Mouse (Mus musculus) retina, postnatal 7 days (tissue): ENCODE measurements around the gene Tmem63a.
"Not testable (repeated sequence)": the region's sequence is repeated elsewhere in the genome, so short reads cannot be mapped to it uniquely, and the experiment has no call there.

Source experiments
- DNase-seq: peaks from one replicate; pipeline ENCODE4 v3.0.0-alpha.2; 2012; ENCODE audit warnings: low read depth, low spot score

Tmem63a gene

DNA sequence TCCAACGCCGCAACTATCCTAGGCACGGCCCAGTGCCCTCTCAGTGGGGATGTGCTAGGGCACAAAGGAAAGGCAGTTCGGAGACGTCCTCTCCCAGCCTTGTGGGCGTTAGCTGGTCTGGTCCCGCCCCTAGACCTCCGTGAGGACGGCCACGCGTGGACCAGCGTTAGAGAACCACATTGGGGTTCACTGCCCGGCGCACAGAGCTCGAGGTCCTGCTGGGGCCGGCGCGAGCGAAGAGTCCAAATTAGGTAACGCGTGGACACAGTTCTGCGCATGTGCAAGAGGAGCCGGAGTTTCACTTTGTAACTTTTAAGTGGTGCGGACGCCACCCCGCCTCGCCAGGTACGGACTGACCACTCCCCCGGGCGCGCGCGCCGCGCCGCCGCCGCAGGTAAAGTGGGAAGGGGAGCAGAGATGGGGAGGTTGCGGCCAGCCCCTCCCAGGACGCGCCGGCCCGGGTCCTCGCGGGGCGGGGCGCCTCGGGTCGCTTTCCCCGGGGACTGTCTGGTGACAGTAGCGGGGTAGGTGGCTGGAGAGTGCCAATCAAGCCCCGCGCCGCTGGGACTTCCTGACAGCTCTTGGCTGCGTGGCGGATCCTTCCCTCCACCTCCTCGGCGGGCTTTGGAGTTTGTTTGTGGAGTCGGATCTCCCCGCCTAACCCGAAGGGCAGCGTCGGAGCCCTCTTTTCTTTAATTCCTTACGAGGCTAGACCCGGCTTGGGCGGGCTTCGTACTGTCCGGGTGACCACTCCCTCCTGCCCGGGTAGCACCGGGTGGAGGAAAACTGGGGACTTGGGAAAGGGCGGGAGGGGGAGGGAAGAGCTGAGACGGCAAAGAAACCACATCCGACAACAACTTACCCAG lies at the start of gene Tmem63a:
Gene Tmem63a, plus strand, starts transcription at position 179 of the 866 bp plus-strand sequence.
- DNase-seq = peak; percentile 20

DNA sequence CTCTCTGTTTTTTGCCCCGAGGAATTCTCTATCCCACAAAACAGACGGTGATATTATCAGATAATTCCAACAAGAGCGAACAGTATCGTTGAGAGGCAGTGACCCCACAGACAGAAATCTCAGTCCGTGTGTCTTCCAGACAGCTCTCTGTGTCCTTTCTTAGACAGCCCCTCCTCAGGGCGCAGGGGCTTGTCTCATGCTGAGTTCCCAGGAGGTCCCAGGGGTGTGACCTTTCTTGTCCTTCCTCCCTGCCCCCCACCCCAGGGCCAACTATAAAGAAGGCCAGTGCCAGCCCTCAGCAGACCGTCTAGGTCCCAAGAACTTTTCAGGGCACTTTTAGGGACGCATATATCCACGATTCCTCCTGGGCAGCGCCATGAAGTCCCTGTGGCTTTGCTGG lies 49.3 kb upstream of the Tmem63a start, which contains the start of gene Lefty2:
Gene Lefty2, plus strand, starts transcription at position 301 of the 400 bp plus-strand sequence.
- no peak for DNase-seq

DNA sequence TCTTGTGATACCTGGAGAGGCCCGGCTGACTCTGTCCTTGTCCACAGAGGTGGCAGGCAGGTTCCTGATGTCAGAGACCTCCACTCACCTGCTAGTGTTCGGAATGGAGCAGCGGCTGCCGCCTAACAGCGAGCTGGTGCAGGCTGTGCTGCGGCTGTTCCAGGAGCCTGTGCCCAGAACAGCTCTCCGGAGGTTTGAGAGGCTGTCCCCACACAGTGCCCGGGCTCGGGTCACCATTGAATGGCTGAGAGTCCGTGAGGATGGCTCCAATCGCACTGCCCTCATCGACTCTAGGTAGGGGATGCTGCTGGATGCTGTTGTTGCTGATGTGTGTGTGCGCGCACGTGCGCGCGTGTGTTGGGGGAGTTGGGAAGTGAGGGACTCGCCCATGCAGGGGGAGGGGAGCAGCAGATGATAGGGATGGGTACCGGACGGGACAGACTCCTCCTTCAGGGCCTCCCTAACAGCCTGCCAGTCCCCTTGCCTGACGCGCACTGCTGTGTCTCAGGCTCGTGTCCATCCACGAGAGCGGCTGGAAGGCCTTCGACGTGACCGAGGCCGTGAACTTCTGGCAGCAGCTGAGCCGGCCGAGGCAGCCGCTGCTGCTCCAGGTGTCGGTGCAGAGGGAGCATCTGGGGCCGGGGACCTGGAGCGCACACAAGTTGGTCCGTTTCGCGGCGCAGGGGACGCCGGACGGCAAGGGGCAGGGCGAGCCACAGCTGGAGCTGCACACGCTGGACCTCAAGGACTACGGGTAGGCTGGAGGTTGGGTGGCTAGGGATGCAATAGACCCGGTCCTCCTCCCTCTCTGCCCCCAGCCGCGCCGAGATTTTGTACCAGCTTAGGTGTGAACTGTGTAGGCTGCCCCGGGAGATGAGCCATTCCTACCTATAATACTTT lies 47.8 kb upstream of the Tmem63a start:
- not testable (repeated sequence) for DNase-seq

DNA sequence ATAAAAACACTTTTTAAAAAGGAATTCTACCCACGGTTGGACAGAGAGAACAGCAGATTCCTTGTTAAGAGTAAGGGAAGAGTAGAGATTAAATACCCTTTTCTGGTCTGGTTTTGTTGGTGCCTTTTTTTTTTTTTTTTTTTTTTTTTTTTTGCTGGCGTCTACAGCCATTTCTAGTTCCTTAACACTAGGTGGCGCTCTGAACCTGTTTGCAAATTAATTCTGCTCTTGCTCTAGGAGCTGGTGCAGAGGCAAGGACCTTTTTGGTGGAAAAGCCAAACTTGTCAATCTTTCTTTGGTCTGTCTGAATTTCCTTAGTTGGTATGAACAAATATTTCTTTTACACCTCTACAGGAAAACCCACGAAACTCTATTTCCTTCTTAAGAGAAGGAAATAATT lies 41.0 kb upstream of the Tmem63a start:
- DNase-seq = peak; percentile 46

DNA sequence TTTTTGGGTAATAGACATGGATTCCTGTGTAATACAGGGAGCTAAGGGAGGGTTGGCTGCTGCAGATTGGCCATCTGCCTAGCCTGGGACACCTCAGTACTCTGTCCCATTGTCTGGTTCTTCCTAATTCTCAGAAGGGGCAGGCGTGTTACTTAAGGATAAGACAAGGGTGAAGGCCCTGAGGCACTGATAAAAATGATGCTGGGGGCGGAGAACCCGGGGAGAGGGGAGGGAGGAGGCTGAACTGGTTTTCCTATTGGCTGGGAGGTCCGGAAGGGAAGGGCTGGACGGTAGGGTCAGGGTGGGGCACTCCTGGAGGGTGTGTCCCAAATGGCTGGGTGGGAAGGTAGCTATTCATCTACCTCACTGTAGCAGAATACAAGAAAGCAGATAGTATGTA lies 39.2 kb upstream of the Tmem63a start:
- no peak for DNase-seq

GRCm38 (mm10) chr1:180903666-180904038 lies 38.5 kb upstream of the Tmem63a start:
- DNase-seq = no peak

- peak; percentile 86 for DNase-seq
Observed at GRCm38 (mm10) chr1:180904039-180904814, 37.9 kb upstream of the Tmem63a start, which contains the start of gene Pycr2. Pycr2 (plus strand) TSS chr1:180904293.

DNA sequence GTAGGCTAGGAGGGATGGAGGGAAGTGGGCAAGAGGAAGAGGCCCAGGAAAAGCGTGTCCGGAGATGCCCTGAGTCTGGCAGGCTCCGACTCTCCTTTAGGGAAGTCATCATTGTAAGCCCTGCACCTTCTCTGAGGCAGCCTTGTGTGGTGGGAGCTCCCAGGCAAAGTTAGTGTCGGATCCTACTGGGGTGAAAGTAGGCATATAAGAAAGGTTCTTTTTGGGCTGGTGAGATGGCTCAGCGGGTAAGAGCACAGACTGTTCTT lies 37.4 kb upstream of the Tmem63a start:
- DNase-seq = no peak

- no peak for DNase-seq
Observed at GRCm38 (mm10) chr1:180905307-180905706, 36.8 kb upstream of the Tmem63a start.

- DNase-seq = no peak
Observed at GRCm38 (mm10) chr1:180905876-180906275, 36.3 kb upstream of the Tmem63a start.

DNA sequence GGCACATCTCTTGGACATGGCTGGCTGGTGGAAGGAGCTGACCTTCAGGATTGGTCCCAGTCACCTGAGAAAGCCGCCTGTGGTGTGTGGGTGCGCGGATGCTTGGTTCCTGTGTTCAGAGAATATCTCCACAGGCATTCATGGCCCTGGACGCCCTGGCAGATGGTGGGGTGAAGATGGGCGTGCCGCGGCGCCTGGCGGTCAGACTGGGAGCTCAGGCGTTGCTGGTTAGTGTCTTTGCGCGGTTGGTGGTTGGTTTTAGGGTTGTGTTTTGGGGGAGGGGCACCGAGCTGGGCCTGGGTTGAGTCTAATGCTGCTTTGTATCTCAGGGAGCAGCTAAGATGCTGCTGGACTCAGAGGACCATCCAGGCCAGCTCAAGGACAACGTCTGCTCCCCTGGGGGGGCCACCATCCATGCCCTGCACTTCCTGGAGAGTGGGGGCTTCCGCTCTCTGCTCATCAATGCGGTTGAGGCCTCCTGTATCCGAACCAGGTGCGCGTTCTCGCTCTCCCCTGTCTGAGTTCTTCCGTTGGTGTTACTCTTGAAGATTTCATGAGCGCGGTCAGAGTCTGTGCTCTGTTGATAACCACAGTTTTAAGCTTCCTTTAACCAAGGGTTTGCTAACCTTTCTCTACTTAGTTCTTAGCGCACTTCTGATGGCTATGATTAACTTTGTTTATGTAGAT lies 35.5 kb upstream of the Tmem63a start:
- DNase-seq = no peak

GRCm38 (mm10) chr1:180911138-180911537 lies 31.0 kb upstream of the Tmem63a start:
- no peak for DNase-seq

GRCm38 (mm10) chr1:180911653-180912287 lies 30.4 kb upstream of the Tmem63a start:
- DNase-seq = no peak

DNA sequence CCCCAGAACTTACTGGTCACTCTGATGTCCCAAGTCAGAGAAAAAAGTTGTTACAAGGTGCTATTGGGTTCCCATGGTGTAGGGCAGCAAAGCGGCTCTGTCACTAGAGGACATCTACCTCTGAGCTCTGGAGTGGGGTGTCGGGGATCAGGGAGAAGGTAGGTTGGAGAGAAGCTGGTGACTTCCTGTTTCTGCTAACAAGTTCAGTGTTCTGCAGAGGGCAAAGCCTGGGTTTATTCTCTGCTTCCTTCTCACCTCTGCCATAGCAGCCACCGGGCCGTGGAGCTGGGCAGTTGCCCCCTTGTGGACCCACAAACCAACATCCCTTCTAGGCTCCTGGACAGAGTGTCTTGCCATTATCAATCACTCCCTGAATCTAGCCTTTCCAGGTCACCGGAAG lies 29.4 kb upstream of the Tmem63a start:
- no peak for DNase-seq

DNA sequence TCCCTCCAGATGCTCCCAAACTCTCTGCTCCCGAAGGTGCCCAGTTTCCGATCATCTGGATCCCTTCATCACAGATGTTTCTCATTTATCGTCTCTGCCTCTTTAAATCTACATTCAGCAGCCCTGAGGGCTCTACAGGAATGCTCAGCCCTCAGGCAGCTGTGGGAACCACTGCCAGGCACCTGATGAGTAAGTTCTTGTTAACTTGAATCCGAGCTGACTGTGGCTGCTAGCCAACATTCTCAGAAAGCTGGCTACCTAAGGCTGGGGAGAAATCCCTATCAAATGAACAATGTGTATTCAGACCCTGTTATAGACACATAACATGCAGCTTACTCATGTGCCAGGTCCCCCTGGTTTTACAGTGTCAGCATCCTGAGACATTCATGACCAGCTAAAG lies 28.3 kb upstream of the Tmem63a start:
- DNase-seq = no peak

DNA sequence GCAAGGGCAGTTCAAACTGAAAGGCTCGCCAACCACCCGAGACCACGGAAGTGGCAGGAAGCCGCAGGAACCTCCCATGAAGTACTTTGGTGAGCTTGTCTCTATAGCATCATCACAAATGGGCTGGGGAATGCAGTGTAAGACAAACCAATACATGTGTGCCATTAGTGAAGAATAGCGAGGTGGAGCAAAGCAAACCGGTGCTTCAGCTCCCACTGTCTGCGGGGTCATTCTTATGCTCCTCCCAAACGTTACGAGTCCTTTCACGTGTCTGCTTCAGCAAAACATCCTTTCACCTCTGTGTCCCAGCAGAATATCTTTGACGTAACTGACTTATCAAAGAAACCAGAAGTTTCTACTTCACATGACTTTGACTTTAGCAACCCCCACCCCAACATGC lies 25.7 kb upstream of the Tmem63a start:
- DNase-seq = no peak

GRCm38 (mm10) chr1:180917053-180917452 lies 25.1 kb upstream of the Tmem63a start:
- DNase-seq = no peak

GRCm38 (mm10) chr1:180919686-180920085 lies 22.5 kb upstream of the Tmem63a start:
- DNase-seq = no peak

DNA sequence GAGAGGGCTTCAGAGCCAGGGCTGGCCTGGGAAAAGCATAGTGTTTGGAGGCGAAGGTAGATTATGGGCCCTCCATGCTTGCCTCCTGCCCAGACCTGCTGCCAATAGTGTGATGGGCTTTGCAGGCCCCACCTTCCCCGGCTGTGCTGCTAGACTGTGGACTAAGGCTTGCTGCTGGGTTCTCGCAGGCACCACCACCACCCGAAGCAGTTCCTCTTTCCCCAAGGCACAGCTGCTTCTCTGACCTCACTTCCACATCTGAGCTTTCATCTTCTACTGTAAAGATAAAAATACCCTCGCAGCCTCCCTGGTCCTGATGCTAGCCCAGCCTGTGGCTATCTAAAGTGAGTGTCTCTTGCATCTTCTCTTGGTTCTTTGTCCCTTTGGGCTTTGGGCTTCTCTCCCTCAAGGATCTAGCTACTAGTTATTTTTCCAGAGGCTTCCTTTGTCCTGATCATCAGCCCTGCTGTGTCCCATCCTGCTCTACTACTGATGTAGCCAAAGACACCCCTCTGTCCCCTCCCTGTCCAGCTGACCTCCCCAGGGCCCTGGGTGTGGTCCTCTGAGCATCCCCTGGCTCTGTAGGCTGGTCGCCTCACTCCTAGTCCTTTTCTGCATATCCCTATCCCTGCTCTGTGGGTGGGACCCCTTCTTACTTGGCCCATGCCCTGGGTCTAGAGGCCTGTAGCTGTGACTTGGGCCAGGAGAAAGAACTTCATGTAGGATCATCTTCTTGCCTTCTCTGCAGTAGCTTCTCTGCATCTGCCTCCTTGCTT lies 19.7 kb upstream of the Tmem63a start:
- DNase-seq = no peak

DNA sequence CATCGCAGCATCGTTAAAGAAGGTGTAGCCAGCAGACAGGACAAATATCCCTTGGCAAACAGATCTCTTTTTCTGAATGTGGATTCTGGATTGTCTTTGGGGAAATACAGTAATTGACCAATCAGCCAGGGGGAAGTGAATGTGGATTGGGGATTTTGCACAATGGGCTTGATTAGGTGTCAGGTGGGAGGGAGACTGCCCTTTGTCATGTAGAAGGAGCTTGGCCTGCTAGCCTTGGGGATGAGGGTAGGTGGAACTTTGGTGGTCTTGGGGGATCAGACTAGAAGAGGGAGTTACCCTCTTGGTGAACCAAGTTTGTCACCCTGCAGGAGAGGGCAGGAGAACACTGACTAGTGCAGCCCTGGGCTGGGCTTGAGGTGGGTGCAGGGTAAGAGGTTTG lies 17.4 kb upstream of the Tmem63a start:
- DNase-seq = no peak
